Mouse (Mus musculus) cerebellum, adult 9-10 months (tissue): ENCODE data around the gene Nectin2.
"Not testable (repeated sequence)": the region's sequence is repeated elsewhere in the genome, so short reads cannot be mapped to it uniquely, and the experiment has no call there.

Experiments
- DNase-seq: peaks from one replicate; pipeline ENCODE4 v3.0.0; 2022

Nectin2 gene

GRCm38 (mm10) chr7:19701069-19701761 lies 49.1 kb downstream of the Nectin2 start:
- DNase-seq, result no peak

DNA sequence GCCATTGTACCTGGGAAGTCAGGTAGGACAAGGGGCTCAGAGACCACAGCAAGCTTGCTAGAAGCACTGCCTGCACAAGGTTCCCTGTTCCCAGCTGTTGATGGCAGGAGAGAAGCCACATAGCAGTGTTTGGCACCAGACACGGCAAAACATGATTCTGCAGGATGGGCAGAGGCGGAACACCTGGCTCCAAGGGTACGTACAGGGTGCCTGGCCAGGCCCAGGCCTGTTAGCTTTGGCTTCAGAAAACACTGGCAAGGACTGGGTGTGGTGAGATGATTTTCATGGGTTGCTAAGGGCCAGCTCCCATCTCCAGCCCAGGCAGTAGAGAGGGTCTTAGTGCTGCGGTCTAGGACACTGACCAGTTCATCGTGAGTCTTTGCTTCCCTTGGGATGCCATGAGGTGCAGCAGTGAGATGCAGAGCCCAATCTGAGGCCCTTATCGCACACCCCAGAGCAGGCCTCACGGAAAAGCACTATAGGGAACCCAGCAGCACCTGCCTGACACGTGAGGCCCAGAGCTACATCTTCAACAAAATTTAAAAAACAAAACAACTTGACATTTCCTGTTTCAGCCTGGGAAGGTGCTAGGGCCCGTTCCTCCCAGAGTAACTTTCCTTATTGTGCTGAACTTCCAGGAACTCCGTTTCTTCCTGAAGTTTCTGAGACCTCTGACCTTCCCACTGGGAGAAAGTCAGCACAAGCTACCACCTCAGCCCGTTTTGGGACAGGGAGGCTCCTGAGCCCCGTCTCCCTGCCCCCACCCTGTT lies 49.8 kb downstream of the Nectin2 start:
- no peak for DNase-seq

DNA sequence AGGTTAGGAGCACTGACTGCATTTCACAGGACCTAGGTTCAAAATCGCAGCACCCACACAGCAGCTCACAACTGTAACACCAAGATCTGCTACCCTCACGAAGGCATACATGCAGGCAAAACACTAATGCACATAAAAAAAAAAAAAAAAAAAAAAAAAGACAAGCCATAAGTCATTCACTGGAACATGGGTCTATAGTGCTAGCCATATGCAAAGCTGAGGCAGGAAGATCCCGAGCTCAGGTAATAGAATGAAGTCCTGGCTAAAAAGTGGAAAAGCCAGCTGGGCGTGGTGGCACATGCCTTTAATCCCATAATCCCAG lies 50.5 kb downstream of the Nectin2 start:
- DNase-seq, result no peak

- DNase-seq, result no peak
Measured at GRCm38 (mm10) chr7:19698907-19699826, 51.1 kb downstream of the Nectin2 start, which contains the start of gene Apoe. Gene Apoe, minus strand, starts transcription at chr7:19699188.

DNA sequence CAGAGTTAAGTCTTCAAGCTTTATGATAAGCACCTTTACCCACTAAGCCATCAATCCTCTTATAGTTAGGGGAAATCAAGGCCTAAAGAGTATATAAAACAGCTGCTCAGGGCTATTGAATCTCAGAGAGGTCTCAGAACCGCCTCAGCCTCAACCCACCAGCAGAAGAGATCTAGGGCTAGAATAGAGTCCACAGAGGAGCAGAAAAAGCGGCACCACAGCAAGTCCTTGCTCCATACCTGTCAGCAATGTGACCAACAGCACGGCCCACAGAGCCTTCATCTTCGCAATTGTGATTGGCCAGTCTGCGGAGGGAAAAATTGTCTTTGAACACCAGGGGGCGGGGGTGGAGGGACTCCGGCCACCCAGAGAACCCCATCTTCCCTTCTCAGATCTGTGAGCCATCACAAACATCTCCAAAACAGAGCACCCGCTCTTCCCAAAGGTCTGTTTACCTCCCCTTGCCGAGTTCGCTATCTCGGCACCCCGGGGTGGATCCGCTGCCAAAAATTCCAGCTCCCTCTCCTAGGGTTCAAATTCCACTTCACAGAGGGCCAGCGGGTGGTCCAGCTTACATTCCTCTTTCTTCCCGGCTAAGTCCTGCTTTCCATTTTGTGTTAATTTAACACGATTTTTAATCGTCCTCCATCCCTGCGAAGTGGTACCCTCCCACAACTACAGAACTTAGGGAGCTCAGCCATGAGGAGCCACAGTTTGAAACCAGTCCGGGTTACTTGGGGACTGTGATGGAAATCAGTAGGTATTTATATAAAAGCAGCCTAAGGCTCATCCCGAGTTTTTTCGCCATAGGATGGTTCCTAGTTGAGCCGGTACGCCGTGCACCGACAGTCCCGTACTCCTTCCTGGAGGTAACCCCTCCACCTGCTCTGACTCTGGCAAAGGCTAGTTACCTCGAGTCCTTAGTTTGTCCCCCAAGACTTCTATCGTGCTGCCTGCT lies 52.1 kb downstream of the Nectin2 start:
- DNase-seq, result no peak

DNA sequence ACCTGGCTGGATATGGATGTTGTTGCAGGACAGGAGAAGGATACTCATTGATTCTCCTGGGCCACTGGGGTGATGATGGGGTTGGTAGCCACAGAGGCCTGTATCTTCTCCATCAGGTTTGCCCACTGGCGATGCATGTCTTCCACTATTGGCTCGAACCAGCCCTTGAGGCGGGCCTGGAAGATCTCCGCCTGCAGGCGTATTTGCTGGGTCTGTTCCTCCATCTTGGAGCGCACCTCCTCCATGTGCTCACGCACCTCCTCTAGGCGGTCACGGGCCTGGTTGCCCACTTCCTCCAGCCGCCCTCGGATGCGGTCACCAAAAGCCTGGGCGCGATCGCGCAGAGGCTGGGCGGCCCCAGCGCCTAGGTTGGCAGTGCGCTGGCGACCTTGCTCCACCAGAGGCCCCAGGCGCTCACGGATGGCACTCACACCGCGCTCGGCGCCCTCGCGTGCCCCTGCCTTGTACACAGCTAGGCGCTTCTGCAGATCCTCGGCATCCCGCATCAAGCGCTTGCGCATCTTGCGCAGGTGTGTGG lies 53.9 kb downstream of the Nectin2 start:
- no peak for DNase-seq

GRCm38 (mm10) chr7:19695881-19696280 lies 54.4 kb downstream of the Nectin2 start:
- no peak for DNase-seq

- DNase-seq, result no peak
Measured at GRCm38 (mm10) chr7:19695213-19695594, 55.1 kb downstream of the Nectin2 start.

- DNase-seq, result no peak
Measured at GRCm38 (mm10) chr7:19694336-19695212, 55.7 kb downstream of the Nectin2 start.

DNA sequence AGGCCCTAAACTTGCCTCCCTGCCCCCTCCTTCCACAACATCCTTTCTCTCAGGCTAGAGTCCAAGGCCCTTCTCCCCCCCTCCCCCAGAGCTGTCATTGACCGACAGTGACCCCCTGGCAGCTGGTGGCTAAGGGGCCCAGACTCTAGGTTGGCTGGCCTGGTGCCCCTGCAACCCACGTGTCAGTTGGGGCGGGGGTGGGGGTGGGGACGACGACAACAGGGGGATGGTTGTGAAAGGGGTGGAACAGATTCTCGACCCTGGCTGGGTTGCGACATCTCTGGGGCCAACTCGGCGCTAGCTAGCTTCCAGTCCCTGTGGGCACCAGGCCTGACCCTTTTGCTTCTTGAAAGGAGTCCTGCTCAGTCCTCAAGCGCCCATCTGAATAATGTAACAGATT lies 56.9 kb downstream of the Nectin2 start:
- no peak for DNase-seq

- no peak for DNase-seq
Measured at GRCm38 (mm10) chr7:19691873-19692865, 58.1 kb downstream of the Nectin2 start, which contains the start of gene Apoc1. Gene Apoc1, minus strand, starts transcription at chr7:19692660.

GRCm38 (mm10) chr7:19691434-19691833 lies 58.8 kb downstream of the Nectin2 start:
- DNase-seq, result no peak

- DNase-seq, result no peak
Measured at GRCm38 (mm10) chr7:19690845-19691244, 59.4 kb downstream of the Nectin2 start.

DNA sequence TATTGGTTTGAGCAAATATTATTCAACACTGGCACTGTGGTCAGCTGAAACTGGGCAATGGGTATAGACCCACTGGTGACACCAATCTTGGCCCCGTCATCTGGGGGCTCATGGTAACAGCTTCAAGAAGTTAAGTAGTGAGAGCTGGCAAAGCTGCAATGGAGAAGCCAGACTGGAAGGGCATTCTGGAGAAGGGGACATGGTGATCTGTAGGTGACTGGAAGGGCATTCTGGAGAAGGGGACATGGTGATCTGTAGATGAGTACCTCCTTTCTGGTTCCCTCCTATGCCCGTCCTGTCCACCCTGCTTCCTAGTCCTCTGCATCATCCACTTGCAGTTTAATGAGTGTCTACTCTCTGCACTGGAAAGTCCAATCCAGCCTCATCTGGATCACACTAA lies 61.7 kb downstream of the Nectin2 start:
- DNase-seq, result no peak

DNA sequence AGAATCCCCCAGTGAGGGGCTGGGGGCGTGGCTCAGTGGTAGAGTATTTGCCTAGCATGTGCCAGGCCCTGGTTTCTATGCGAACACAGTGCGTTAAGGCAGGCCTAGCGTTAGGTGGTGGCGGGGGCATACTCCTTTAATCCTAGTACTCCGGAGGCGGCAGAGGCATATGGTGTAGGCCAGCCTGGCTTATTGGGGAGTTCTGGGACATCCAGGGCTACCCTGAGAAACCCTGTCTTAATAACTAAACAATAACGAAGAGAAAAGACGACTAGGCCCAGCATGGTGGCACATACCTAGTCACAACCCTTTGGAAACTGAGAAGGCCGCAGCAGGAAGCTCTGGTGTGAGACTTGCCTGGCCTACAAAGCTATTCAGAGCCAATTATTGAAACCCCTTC lies 62.2 kb downstream of the Nectin2 start:
- DNase-seq, result no peak

GRCm38 (mm10) chr7:19686927-19687583 lies 63.2 kb downstream of the Nectin2 start:
- DNase-seq, result not testable (repeated sequence)

DNA sequence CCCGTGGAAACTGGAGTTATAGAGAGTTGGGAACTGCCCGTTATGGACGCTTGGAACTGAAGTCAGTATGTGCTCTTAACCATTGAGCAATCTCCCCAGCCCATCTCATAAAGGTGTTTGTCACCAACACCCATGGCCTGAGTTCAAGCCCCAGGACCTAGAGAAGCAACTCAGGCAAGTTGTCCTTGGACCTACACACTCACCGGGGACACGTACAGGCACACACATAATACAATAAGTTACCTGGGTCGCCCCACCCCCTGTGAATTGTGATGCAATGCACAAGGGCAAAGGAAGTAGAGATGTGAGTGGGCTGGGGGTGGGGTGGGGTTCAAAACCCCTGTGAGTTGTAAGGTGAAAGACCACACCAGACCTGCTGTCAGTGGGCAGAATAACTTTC lies 63.8 kb downstream of the Nectin2 start:
- no peak for DNase-seq

DNA sequence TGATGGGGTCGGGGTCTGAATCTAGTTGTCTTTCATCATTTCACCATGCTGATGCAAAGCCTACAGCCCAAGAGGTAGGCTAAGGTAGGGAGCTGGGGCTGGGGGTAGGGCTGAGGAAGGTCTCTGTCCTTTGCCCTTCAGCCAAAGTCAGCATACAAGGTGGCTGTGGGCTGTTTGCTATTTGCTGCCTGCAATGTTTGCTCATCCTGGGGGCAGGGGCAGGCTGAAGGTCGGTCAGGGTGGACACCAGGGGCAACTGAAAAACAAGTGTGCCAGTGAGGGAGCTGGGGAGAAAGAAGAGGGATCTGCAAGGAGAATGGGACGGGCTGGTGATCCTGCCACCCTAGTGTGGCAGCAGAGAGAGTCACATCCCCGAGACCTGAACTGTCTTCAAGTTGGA lies 64.9 kb downstream of the Nectin2 start:
- DNase-seq, result no peak

GRCm38 (mm10) chr7:19683771-19684201 lies 66.5 kb downstream of the Nectin2 start:
- DNase-seq, result no peak
